Mouse (Mus musculus) ES-CJ7 (cell line): ENCODE measurements around the gene Sohlh1.
"Not testable (repeated sequence)": the region's sequence is repeated elsewhere in the genome, so short reads cannot be mapped to it uniquely, and the experiment has no call there.

Experiments used
- DNase-seq: peaks from one replicate; pipeline ENCODE4 v3.0.0; 2011; ENCODE audit warnings: low read depth, low spot score

Gene Sohlh1

DNA sequence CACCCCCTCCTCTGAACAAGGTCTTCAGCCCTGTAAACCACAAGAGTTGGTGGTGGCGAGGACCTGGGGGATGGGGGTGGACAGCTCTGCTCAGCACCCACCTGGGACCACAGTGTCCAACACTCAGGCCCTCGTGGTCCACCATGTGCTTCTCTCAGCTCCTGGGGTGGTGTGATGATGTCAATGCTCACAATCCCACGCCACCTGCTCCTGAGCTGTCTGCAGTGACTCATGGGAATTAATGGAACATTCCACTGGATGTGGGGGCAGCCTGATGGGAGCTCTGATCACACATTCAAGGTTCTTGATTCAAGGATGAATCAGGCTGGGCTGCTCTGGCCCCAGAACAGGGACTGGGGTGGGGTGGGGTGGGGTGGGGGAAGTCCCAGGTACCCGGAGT, 4.9 kb downstream of the Sohlh1 start:
- DNase-seq = no peak

DNA sequence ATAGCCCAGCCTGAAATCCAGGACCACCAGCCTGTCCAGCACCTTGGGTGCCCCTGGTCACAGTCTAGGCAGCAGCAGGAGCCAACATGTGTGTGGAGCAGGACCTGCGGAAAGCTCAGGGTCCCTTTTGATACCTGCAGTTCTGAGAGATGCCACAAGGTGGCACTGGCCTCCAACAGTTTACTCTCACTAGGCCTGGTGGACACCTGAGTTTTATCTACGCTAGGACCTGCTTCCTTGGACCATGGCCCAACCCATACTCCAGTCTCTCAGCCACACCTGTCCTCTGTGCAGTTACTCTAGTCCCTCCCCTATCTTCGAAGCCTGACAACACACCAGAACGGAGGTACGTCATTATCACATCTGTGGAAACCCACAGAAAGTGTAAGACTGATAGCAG, 10.8 kb downstream of the Sohlh1 start:
- DNase-seq = peak; percentile 69

DNA sequence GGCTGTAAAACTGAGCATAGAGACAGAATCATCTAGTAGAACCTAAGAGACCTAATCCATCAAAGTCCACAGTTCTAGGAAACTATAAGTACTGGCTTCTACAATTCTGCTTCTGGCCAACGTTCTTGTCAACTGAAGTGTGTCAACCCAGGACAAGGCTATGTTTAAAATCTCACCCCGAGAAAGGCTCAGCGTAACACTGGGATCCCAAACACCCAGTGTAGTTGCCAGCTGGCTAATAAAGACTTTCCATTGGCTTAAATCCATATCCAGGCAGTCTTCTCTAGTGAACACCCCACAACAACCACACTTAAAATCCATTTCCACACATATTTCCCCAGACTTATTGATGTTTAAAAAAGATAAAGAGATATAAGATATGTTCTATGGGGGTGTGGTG, 16.3 kb downstream of the Sohlh1 start:
- no peak for DNase-seq

DNA sequence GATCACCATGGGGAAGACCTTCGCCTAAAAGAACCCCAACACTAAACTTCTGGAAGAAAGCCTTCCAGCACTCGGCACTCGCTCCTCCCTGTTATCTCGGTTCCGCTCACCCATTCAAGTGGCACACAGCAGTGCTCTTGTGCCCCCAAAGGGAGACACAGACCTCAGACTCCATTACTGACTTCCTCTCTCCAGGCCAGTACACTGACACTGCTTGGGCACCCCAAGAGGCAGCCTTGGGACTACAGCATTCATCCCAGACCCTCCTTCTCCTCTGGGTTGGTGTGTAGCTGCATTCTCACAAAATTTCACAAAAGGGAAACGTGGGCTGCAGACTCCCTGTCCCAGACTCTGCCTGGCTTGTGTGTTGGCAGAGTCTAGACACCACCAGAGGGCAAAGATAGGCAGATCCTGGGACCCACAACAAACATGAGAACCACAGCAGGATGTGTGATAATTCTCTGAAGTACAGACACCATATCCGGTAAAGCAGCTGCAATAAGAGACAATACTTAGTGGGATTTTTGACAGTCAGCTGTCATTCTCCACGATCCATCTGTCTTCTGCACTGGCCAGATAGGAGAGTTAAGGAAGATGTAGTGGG, 18.6 kb downstream of the Sohlh1 start:
- no peak for DNase-seq

DNA sequence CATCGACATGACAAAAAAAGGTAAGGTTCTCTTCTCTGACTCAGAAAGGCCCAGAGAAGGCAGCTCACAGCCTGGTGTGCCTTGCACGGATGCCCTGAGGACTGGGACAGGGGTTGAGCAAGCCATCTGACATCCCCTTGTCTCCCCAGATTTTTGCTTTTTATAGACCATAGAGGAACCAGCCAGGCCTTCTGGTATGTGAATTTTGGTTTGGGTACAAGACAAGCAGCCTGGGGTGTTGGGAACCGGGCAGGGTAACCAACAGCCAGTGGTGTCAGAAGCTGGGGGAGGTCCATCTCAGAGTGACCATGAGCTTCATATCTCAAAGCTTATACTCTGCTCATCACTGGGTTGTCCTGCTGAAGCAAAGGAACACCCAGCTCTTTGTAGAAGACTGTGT, 22.3 kb downstream of the Sohlh1 start:
- no peak for DNase-seq

DNA sequence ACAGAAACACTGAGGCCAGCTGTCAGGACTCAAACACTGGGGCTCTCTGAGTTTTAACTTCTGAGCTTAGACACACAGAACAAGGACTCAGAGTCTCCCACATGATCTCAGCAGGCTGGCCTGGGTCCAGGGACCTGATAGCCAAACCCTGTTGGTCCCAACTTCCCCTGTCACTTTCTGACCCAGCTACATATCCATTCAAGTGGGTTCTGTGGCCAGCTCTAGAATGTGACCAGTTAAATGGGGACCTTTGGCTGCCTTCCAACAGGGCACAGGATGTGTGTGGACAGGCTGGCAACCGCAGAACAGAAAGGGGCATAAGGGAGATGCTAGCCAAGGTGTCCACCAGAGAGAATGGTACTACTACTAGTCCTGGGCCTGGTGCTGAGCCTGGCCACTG, 24.2 kb downstream of the Sohlh1 start, which contains the start of gene Lcn9:
Gene Lcn9, plus strand, starts transcription at position 348 of the 400 bp plus-strand sequence.
- DNase-seq = no peak

DNA sequence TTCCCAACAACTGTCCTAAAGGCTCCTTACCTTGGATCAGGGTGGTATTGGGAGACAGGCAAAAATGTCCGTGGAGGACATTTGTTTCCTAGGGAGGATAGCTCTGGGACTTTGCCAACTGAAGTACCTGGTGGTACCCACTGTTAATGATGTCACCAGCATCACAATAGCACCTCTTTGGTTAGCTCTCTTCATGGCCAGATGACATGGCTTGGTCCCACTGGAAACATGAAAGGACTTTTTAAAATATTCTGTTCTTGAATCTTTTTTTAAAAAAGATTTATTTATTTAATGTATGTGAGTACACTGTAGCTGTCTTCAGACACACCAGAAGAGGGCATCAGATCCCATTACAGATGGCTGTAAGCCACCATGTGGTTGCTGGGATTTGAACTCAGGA, 31.3 kb downstream of the Sohlh1 start, which contains the start of gene Glt6d1:
Gene Glt6d1, minus strand, starts transcription at position 101 of the 400 bp plus-strand sequence.
- DNase-seq = not testable (repeated sequence)

DNA sequence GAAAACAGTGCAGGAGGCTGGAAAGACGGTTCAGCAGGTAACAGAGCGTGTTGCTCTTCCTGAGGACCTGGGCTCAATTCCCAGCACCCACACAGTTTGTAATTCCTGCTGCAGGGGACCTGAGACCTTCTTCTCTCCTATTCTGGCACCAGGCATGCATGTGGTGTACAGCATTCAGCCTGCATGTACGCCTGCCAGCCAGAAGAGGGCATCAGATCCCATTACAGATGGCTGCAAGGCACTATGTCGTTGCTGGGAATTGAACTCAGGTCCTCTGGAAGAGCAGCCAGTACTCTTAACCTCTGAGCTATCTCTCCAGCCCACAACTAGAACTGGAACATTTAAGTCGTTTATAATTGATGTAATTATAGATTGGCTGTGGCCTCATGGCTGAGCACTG, 33.7 kb downstream of the Sohlh1 start:
- peak; percentile 33 for DNase-seq

DNA sequence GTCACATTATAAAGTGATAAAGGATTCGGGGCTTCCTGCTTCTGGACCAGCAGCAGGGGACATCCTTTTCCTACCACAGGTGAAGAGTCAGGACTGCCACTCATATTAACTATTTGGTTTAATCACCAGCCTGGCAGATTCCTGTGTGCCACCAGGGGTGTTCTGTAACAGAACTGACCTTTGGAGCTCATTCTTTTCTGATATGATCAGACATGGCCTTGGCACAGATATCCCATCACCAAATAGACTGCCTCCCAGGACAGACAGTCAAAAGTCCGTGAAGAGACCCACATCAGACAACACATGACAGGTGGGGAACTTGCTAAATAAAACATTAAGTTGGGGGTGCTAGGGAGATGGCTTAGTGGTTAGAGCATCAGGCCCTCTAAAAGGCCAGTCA, 35.3 kb downstream of the Sohlh1 start:
- no peak for DNase-seq

DNA sequence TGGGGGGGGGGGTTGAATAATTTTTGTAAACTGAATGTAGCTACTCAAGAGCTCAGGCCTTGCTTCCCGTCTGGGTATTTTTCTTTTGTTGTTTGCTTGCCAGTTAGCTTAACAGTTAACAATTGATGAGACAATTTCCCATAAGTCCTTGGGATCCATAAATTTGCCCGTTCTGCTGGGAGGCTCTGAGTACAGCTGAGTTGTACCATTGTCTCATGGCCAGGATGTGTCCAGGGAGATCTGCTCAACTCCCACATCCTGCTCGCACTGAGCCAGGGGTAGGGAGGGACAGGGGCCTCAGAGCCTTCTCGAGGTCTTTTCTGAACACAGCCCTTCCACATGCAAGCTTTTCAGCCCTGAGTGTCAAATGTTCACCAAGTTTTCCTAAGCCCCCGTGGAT, 49.0 kb downstream of the Sohlh1 start:
- DNase-seq = no peak

DNA sequence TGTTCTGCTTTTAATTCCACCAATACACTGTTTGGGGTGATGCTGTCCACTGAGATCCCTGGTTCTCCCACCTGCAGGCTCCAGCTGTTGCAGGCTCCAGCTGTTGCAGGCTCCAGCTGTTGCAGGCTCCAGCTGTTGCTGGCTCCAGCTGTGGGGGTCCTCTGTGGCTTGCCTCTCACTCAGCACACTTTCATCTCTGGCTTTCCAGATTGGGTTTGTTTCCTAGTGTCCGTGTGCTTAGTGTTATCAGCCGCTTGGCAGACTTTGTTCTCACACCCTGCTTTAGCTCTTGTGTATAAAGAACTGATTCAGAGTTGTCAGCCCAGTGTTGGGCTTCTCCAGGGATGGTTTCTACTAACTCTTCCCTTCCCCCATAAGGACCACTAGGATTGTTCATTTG, 49.4 kb downstream of the Sohlh1 start:
- DNase-seq = no peak
